Mouse (Mus musculus) forebrain, embryonic 14.5 days (tissue): ENCODE results near the gene Ifitm1. TPM values are rescaled to one million over a fixed set of nuclear protein-coding genes. Genes with fewer than 3 reads are reported as not detected.

ENCODE experiments used
- ATAC-seq: fragments of 200-750 bp; cut with Nextera tagmentation; 2 replicates; pipeline ENCODE4 v1.8.0; 2017; ENCODE audit warnings: mild to moderate bottlenecking, moderate library complexity
- DNase-seq: peaks from one replicate; pipeline ENCODE4 v3.0.0-alpha.2; 2015; ENCODE audit warnings: low spot score
- H3K27ac ChIP-seq: fragments of 300-500 bp; sonication (generic); 2 replicates; pipeline ENCODE4 v1.5.1; 2014; ENCODE audit warnings: low read depth, mild to moderate bottlenecking, control low read depth, low read length, moderate library complexity
- H3K27me3 ChIP-seq: fragments of 300-500 bp; sonication (generic); replicated peaks from 2 replicates; pipeline ENCODE4 v1.6.1; 2014; ENCODE audit warnings: low read length, control low read depth, mixed read lengths; ENCODE audit not compliant: control insufficient read depth, insufficient read depth
- H3K36me3 ChIP-seq: fragments of 300-500 bp; sonication (generic); 2 replicates; pipeline ENCODE4 v1.6.1; 2014; ENCODE audit warnings: low read length, control low read depth; ENCODE audit not compliant: control insufficient read depth, insufficient read depth
- H3K4me1 ChIP-seq: fragments of 300-500 bp; sonication (generic); 2 replicates; pipeline ENCODE4 v1.6.1; 2014; ENCODE audit warnings: antibody characterized with exemption, low read length, control low read depth; ENCODE audit not compliant: control insufficient read depth, insufficient read depth
- H3K4me2 ChIP-seq: fragments of 300-500 bp; sonication (generic); 2 replicates; pipeline ENCODE4 v1.6.1; 2014; ENCODE audit warnings: mild to moderate bottlenecking, control low read depth, low read length
- H3K4me3 ChIP-seq: fragments of 300-500 bp; sonication (generic); 2 replicates; pipeline ENCODE4 v1.5.1; 2014; ENCODE audit warnings: low read depth, low read length, control low read depth
- H3K9ac ChIP-seq: fragments of 300-500 bp; sonication (generic); 2 replicates; pipeline ENCODE4 v1.6.1; 2014; ENCODE audit warnings: mild to moderate bottlenecking, low read length, control low read depth, moderate library complexity
- H3K9me3 ChIP-seq: fragments of 300-500 bp; sonication (generic); replicated peaks from 2 replicates; pipeline ENCODE4 v1.6.1; 2016; ENCODE audit warnings: low read length, control low read depth, mixed read lengths; ENCODE audit not compliant: control insufficient read depth
- WGBS: fragments of 180-500 bp; shearing (Covaris S2); extraction: QIAGEN DNeasy Blood & Tissue Kit; methylation state at CpG from one replicate; pipeline ENCODE4 v1.1.7; 2014; 5-methylcytosine and 5-hydroxymethylcytosine counted together
- polyA plus RNA-seq: library from polyadenylated mRNA; unstranded; fragments of >200 nt; fragmentation: Nextera tagmentation; extraction: Ambion mirVana; gene quantifications from 2 replicates; pipeline ENCODE4 v1.2.1, GENCODE M21; 2014

The Ifitm1 gene
- polyA plus RNA-seq, 1 experiment from 2014 or later: 11.0 TPM

GRCm38 (mm10) chr7:140946980-140947379, 20.0 kb upstream of the Ifitm1 start:
- H3K9me3 ChIP-seq: no peaks in the 10 kb centered on the region
- WGBS: 81% methylated on average over 7 of the region's 7 CpGs
- no peaks in the 10 kb centered on the region for H3K36me3 ChIP-seq
- no peak overlapping the region for H3K9ac ChIP-seq
- DNase-seq (no peak), ATAC-seq (no peak)
- H3K27me3 ChIP-seq: no peaks in the 10 kb centered on the region
- no peak overlapping the region for H3K4me3 ChIP-seq
- no peak overlapping the region for H3K27ac ChIP-seq
- no peaks in the 10 kb centered on the region for H3K4me1 ChIP-seq
- no peak overlapping the region for H3K4me2 ChIP-seq

- H3K9me3 ChIP-seq: no peaks in the 10 kb centered on the region
- no peak overlapping the region for H3K27ac ChIP-seq
- no peak overlapping the region for H3K4me2 ChIP-seq
- H3K4me3 ChIP-seq: no peak overlapping the region
- no peaks in the 10 kb centered on the region for H3K36me3 ChIP-seq
- no peak overlapping the region for H3K9ac ChIP-seq
- WGBS: 88% methylated on average over 8 of the region's 8 CpGs
- no peaks in the 10 kb centered on the region for H3K27me3 ChIP-seq
- DNase-seq (no peak), ATAC-seq (no peak)
- H3K4me1 ChIP-seq: no peaks in the 10 kb centered on the region
Measured at GRCm38 (mm10) chr7:140948161-140948560, 18.9 kb upstream of the Ifitm1 start.

- 90% methylated on average over 6 of the region's 6 CpGs for WGBS
- ATAC-seq: no peak
- H3K4me3 ChIP-seq: no peak overlapping the region
- H3K27ac ChIP-seq: no peak overlapping the region
- H3K9ac ChIP-seq: no peak overlapping the region
- H3K4me1 ChIP-seq: no peaks in the 10 kb centered on the region
- H3K27me3 ChIP-seq: no peaks in the 10 kb centered on the region
- no peaks in the 10 kb centered on the region for H3K9me3 ChIP-seq
- H3K36me3 ChIP-seq: no peaks in the 10 kb centered on the region
- no peak for DNase-seq
- no peak overlapping the region for H3K4me2 ChIP-seq
Measured at GRCm38 (mm10) chr7:140949255-140949654, 17.8 kb upstream of the Ifitm1 start.

- no peaks in the 10 kb centered on the region for H3K27me3 ChIP-seq
- 70% methylated on average over 16 of the region's 16 CpGs for WGBS
- H3K27ac ChIP-seq: no peak within 1 kb of the TSS
- no peak within 1 kb of the TSS for H3K4me3 ChIP-seq
- H3K4me1 ChIP-seq: peaks cover 3% of the 10 kb centered on the region; the same call in 1 of the 2 replicates
- no peak for ATAC-seq
- no peak for DNase-seq
- no peaks in the 10 kb centered on the region for H3K36me3 ChIP-seq
- H3K9me3 ChIP-seq: no peaks in the 10 kb centered on the region
- no peak within 1 kb of the TSS for H3K4me2 ChIP-seq
- no peak within 1 kb of the TSS for H3K9ac ChIP-seq
Measured at GRCm38 (mm10) chr7:140949824-140950530, 17.0 kb upstream of the Ifitm1 start, which contains the start of gene Ifitm5. TSS of gene Ifitm5 (minus strand) at chr7:140950291.

- Histone ChIP-seq H3K9me3 (no peaks in the 10 kb centered on the region), H3K27ac (no peak overlapping the region), H3K36me3 (no peaks in the 10 kb centered on the region), H3K4me1 (peaks cover 7% of the 10 kb centered on the region; the same call in 1 of the 2 replicates), H3K4me3 (no peak overlapping the region), H3K27me3 (no peaks in the 10 kb centered on the region), H3K9ac (no peak overlapping the region), H3K4me2 (no peak overlapping the region)
- WGBS: 67% methylated on average over 8 of the region's 8 CpGs
- DNase-seq (no peak), ATAC-seq (no peak)
Measured at GRCm38 (mm10) chr7:140951051-140951450, 16.0 kb upstream of the Ifitm1 start.

GRCm38 (mm10) chr7:140951765-140952164, 15.3 kb upstream of the Ifitm1 start:
- no peak for ATAC-seq
- H3K27ac ChIP-seq: no peak overlapping the region
- H3K9ac ChIP-seq: no peak overlapping the region
- no peaks in the 10 kb centered on the region for H3K27me3 ChIP-seq
- no peaks in the 10 kb centered on the region for H3K9me3 ChIP-seq
- peaks cover 7% of the 10 kb centered on the region; the same call in 1 of the 2 replicates for H3K4me1 ChIP-seq
- DNase-seq: no peak
- 81% methylated on average over 6 of the region's 6 CpGs for WGBS
- no peak overlapping the region for H3K4me3 ChIP-seq
- no peak overlapping the region for H3K4me2 ChIP-seq
- H3K36me3 ChIP-seq: no peaks in the 10 kb centered on the region

- Histone ChIP-seq H3K9me3 (no peaks in the 10 kb centered on the region), H3K4me2 (no peak overlapping the region), H3K4me1 (peaks cover 7% of the 10 kb centered on the region; the same call in 1 of the 2 replicates), H3K9ac (no peak overlapping the region), H3K27me3 (no peaks in the 10 kb centered on the region), H3K4me3 (no peak overlapping the region), H3K36me3 (no peaks in the 10 kb centered on the region), H3K27ac (no peak overlapping the region)
- DNase-seq (no peak), ATAC-seq (no peak)
- WGBS: 86% methylated on average over 7 of the region's 7 CpGs
Measured at GRCm38 (mm10) chr7:140952441-140952840, 14.6 kb upstream of the Ifitm1 start.

- WGBS: 87% methylated on average over 11 of the region's 11 CpGs
- no peak for ATAC-seq
Measured at GRCm38 (mm10) chr7:140953133-140953532, 13.9 kb upstream of the Ifitm1 start.

More at GRCm38 (mm10) chr7:140953133-140953532, 13.9 kb upstream of the Ifitm1 start:
- Histone ChIP-seq H3K36me3 (no peaks in the 10 kb centered on the region), H3K4me3 (no peak overlapping the region), H3K4me1 (peaks cover 7% of the 10 kb centered on the region; the same call in 1 of the 2 replicates), H3K9ac (no peak overlapping the region), H3K27me3 (no peaks in the 10 kb centered on the region), H3K27ac (no peak overlapping the region), H3K9me3 (no peaks in the 10 kb centered on the region), H3K4me2 (no peak overlapping the region)
- no peak for DNase-seq
